Mouse (Mus musculus) cerebellum, adult 2 months (tissue): ENCODE measurements around the gene Lpar3. TPM values are rescaled to one million over a fixed set of nuclear protein-coding genes. Genes with fewer than 3 reads are reported as not detected.
"Not testable (repeated sequence)": the region's sequence is repeated elsewhere in the genome, so short reads cannot be mapped to it uniquely, and the experiment has no call there.

Experiments used
- DNase-seq, 2 experiments: peaks; one replicate each; pipeline ENCODE4 v3.0.0; 2021
- H3K27ac ChIP-seq: fragments of 200-500 bp; 2 replicates; pipeline ENCODE4 v1.5.1; 2012; ENCODE audit warnings: low read length, control low read depth, inconsistent platforms; ENCODE audit not compliant: insufficient read depth
- H3K27me3 ChIP-seq: fragments of 200-500 bp; 2 replicates; pipeline ENCODE4 v1.6.1; 2012; ENCODE audit warnings: inconsistent platforms, mild to moderate bottlenecking, low read length, moderate library complexity; ENCODE audit not compliant: control insufficient read depth, insufficient read depth
- H3K4me1 ChIP-seq: fragments of 200-500 bp; 2 replicates; pipeline ENCODE4 v1.6.1; 2011; ENCODE audit warnings: low read length; ENCODE audit not compliant: control insufficient read depth, insufficient read depth
- H3K4me3 ChIP-seq: fragments of 200-500 bp; replicated peaks from 2 replicates; pipeline ENCODE3; 2011; ENCODE audit warnings: mild to moderate bottlenecking, low read depth, low read length, control low read depth; ENCODE audit not compliant: insufficient read depth
- CTCF ChIP-seq: fragments of 200-500 bp; IDR thresholded peaks from 2 replicates; pipeline ENCODE4 v1.5.1; 2011; ENCODE audit warnings: low read depth, mild to moderate bottlenecking, control low read depth, low read length, moderate library complexity, borderline replicate concordance; ENCODE audit not compliant: insufficient read depth
- POLR2A ChIP-seq: fragments of 200-500 bp; IDR thresholded peaks from 2 replicates; pipeline ENCODE4 v1.6.1; 2011; ENCODE audit warnings: low read length, control low read depth, borderline replicate concordance; ENCODE audit not compliant: insufficient read depth
- WGBS: fragments of 180-500 bp; shearing (Covaris S2); methylation state at CpG from one replicate; pipeline ENCODE4 v1.1.7; 2018; 5-methylcytosine and 5-hydroxymethylcytosine counted together
- polyA plus RNA-seq: library from polyadenylated mRNA; depleted of rRNA; stranded (reverse); fragments of >200 nt; gene quantifications from 2 replicates; pipeline ENCODE4 v1.2.3, GENCODE M21; 2012

Gene Lpar3
- polyA plus RNA-seq, 1 experiment = 0.23 TPM

GRCm38 (mm10) chr3:146198803-146199481 lies 21.8 kb upstream of the Lpar3 start:
- TF ChIP-seq CTCF (no peak), POLR2A (no peak)
- Histone ChIP-seq H3K27me3 (no peaks in the 10 kb centered on the region; the same call in 1 of the 2 replicates), H3K4me3 (no peak overlapping the region), H3K4me1 (no peaks in the 10 kb centered on the region), H3K27ac (no peak overlapping the region)
- 79% methylated on average over 11 of the region's 11 CpGs for WGBS
- no peak for DNase-seq

GRCm38 (mm10) chr3:146199486-146199885 lies 21.3 kb upstream of the Lpar3 start:
- no peak overlapping the region for H3K27ac ChIP-seq
- TF ChIP-seq POLR2A (no peak), CTCF (no peak)
- DNase-seq = no peak
- no peaks in the 10 kb centered on the region for H3K4me1 ChIP-seq
- no peaks in the 10 kb centered on the region; the same call in 1 of the 2 replicates for H3K27me3 ChIP-seq
- 81% methylated on average over 3 of the region's 3 CpGs for whole genome bisulfite sequencing
- no peak overlapping the region for H3K4me3 ChIP-seq

- no peak for DNase-seq
- TF ChIP-seq POLR2A (no peak), CTCF (no peak)
- no peaks in the 10 kb centered on the region for H3K4me1 ChIP-seq
- no peak overlapping the region for H3K4me3 ChIP-seq
- H3K27me3 ChIP-seq = no peaks in the 10 kb centered on the region; the same call in 1 of the 2 replicates
- H3K27ac ChIP-seq = no peak overlapping the region
- WGBS = 88% methylated on average over 2 of the region's 2 CpGs
Observed at GRCm38 (mm10) chr3:146204375-146204774, 16.4 kb upstream of the Lpar3 start.

- no peak overlapping the region for H3K4me3 ChIP-seq
- TF ChIP-seq POLR2A (no peak), CTCF (no peak)
- 72% methylated on average over 11 of the region's 11 CpGs for WGBS
- no peaks in the 10 kb centered on the region; the same call in 1 of the 2 replicates for H3K27me3 ChIP-seq
- no peak overlapping the region for H3K27ac ChIP-seq
- no peaks in the 10 kb centered on the region for H3K4me1 ChIP-seq
- DNase-seq = no peak
Observed at GRCm38 (mm10) chr3:146205305-146205704, 15.5 kb upstream of the Lpar3 start.

- TF ChIP-seq POLR2A (no peak), CTCF (no peak)
- H3K4me1 ChIP-seq = no peaks in the 10 kb centered on the region
- H3K27me3 ChIP-seq = no peaks in the 10 kb centered on the region
- DNase-seq = no peak
- WGBS = 76% methylated on average over 2 of the region's 2 CpGs
- no peak overlapping the region for H3K4me3 ChIP-seq
- no peak overlapping the region for H3K27ac ChIP-seq
Observed at GRCm38 (mm10) chr3:146206635-146207034, 14.1 kb upstream of the Lpar3 start.

- Histone ChIP-seq H3K4me1 (no peaks in the 10 kb centered on the region), H3K27me3 (no peaks in the 10 kb centered on the region), H3K27ac (no peak overlapping the region), H3K4me3 (no peak overlapping the region)
- 75% methylated on average over 2 of the region's 2 CpGs for WGBS
- no peak for TF ChIP-seq CTCF
- no peak for TF ChIP-seq POLR2A
- no peak for DNase-seq
Observed at GRCm38 (mm10) chr3:146207440-146207839, 13.3 kb upstream of the Lpar3 start.

- not testable (repeated sequence) for H3K4me3 ChIP-seq, H3K27ac ChIP-seq, DNase-seq, H3K27me3 ChIP-seq, H3K4me1 ChIP-seq
- 95% methylated on average over 8 of the region's 8 CpGs for WGBS
Observed at GRCm38 (mm10) chr3:146209759-146210158, 11.0 kb upstream of the Lpar3 start.

GRCm38 (mm10) chr3:146211141-146211747 lies 9.5 kb upstream of the Lpar3 start:
- WGBS = 91% methylated on average over 4 of the region's 4 CpGs
- TF ChIP-seq CTCF (no peak), POLR2A (no peak)
- Histone ChIP-seq H3K27me3 (no peaks in the 10 kb centered on the region), H3K4me1 (no peaks in the 10 kb centered on the region), H3K4me3 (no peak overlapping the region), H3K27ac (no peak overlapping the region)
- no peak for DNase-seq
